Mouse (Mus musculus) left cerebral cortex, postnatal 10 days (tissue): ENCODE results near the gene Taar2. TPM values are rescaled to one million over a fixed set of nuclear protein-coding genes. Genes with fewer than 3 reads are reported as not detected.

Experiments used
- DNase-seq, 2 experiments: peaks; one replicate each; pipeline ENCODE4 v3.0.0; 2021 to 2022; ENCODE audit warnings: low spot score in 2 of 2, mixed read lengths in 1 of 2; ENCODE audit errors: extremely low spot score in 1 of 2
- intact Hi-C: fragments of 180-260 bp; cut with DNase I; formaldehyde crosslinking; loops from one replicate; pipeline ENCODE4 v1.15.1; 2025
- total RNA-seq, 2 experiments: library from RNA; stranded (reverse); gene quantifications; 2 replicates each; pipeline ENCODE4 v1.2.3; 2021

Gene Taar2
- total RNA-seq, 2 experiments from 2014 or later: not detected

DNA sequence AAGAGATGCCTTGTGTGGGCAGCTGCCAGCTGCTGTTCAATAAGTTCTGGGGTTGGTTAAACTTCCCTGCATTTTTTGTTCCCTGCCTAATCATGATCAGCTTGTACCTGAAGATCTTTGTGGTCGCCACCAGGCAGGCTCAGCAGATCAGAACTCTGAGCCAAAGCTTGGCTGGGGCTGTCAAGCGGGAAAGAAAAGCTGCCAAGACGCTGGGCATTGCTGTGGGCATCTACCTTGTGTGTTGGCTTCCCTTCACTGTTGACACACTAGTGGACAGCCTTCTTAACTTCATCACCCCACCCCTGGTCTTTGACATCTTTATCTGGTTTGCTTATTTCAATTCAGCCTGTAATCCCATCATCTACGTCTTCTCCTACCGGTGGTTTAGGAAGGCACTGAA is 32.9 kb downstream of the Taar2 start:
- intact Hi-C loops: no loop called here
- DNase-seq: no peak

DNA sequence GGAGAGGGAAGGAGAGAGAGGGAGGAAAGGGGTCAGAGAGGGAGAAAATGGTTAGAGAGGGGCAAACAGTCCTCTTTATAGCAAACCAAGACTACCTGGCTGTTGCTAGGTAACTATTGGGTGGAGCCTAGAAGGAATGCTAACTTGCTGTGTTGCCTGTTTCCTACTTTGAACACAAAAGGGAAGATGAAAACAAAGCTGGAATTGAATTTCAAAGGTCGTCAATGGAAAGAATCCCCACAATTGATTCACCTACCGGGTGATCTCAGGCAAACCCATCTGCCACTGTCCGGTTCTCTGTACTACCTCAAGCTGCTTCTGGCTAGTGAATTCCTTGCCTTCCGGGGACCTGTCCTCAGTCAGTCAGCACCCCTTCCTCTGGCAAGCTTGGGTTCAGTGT is 39.6 kb downstream of the Taar2 start:
- intact Hi-C loops: loop anchor here (5.0 kb wide), 3 partner anchors 104 to 161 kb away; no protein-coding TSS in a partner anchor
- DNase-seq: no peak

DNA sequence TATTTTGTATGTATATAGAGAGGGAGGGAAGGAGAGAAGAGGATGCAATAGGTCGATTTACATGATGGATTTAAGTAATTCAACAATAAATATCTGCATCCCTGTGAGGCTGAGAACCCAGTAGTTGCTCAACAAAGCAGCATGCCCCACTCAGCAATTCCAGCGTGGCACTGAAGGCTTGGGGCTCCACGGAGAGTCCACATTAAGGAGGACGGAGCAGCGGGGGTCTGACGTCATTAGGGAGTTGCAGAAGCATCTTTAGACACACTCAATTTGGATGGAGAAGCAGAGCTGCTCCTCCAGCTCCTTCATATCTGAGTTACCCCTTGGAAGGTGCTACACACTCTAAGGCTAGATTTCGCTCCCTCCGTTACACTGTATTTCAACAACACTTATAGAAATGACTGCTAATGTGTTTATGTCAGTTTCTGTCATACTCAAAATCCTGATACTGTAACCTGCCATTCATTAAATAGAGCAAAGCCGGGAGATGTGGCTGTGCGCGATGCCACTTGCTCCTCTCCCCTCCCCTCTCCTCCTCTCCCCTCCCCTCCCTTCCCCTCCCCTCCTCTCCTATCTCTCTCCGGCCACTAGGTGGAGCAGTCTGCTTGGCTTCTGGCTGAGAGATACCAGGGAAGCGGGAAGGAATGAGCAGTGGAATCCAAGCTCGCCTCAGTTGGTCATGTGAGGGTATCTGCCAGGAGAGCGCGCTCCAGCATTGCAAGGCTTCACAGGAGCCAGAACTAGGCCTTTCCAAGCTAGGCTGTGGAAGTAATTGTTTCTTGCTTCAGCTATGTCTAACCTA is 40.7 kb downstream of the Taar2 start:
- intact Hi-C loops: loop anchor here (5.0 kb wide), 3 partner anchors 103 to 162 kb away; no protein-coding TSS in a partner anchor
- DNase-seq: peak; percentile 57 to 81

DNA sequence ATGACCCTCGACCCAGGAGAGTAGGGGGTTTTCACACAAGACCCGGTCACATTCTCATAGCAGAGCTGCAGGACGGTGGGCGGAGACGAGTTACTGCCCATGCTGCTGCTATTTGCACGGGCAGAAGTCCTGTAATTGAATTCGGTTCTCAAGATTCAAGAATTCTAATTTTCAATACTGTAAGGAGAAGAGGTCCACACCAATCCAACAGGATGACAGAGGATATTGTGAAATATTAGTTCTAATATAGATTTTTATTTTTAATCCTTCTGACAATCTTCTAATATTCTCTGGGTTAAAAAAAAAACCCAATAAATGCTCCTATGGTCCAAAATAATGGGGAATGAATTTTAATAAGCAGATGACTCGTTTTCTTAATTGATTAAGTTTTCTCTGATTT is 47.2 kb downstream of the Taar2 start, which contains the start of gene Taar6:
Taar6 (minus strand) TSS at position 101 of the 400 bp plus-strand sequence.
- no peak for DNase-seq
- intact Hi-C loops: no loop called here

DNA sequence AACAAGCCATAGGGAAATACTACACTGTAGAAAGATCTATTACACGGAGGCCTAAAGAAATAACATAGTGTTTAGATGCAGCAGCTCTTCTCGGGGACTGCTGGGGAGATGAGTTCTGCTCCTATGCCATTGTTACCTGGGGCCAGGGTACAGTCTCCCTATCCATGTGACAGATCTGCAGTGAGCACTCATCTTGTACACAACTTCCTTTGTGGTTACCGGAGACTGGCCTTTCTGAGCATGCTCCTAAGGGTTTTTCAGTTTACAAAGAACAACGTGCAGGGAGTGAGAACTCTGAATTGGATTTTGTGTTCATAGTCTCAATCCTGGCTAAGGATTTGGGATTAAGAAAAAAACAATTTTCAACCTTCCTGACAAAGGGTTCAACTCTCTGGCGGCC is 48.0 kb downstream of the Taar2 start:
- no peak for DNase-seq
- intact Hi-C loops: no loop called here

Other genes with a start within 250 kb of the Taar2 start
- 100 to 1,000 TPM; 259 to 319 TPM for gene Rps12, start 151.3 kb upstream of the Taar2 start, total RNA-seq
- 10 to 100 TPM; 24.4 to 26.0 TPM for gene Slc18b1, start 141.6 kb upstream of the Taar2 start, total RNA-seq
- gene Vnn3, start 87.1 kb upstream of the Taar2 start, total RNA-seq: not detected
- under 1 TPM; 0.36 to 0.69 TPM for gene Vnn1, start 43.9 kb upstream of the Taar2 start, total RNA-seq
- gene Taar1, start 18.2 kb upstream of the Taar2 start, total RNA-seq: not detected
- gene Taar3, start 11.0 kb downstream of the Taar2 start, total RNA-seq: under 1 TPM in 1 of 2 experiments, not detected in 1; 0.34 TPM
- gene Taar4, start 21.9 kb downstream of the Taar2 start, total RNA-seq: not detected
- not detected for gene Taar5, start 32.1 kb downstream of the Taar2 start, total RNA-seq
- not detected for gene Taar6, start 47.1 kb downstream of the Taar2 start, total RNA-seq
- gene Taar7a, start 54.9 kb downstream of the Taar2 start, total RNA-seq: not detected
- not detected for gene Taar7b, start 61.4 kb downstream of the Taar2 start, total RNA-seq
- gene Taar7d, start 88.7 kb downstream of the Taar2 start, total RNA-seq: not detected
- not detected for gene Taar7e, start 99.0 kb downstream of the Taar2 start, total RNA-seq
- gene Taar7f, start 110.9 kb downstream of the Taar2 start, total RNA-seq: not detected
- not detected for gene Taar8a, start 137.9 kb downstream of the Taar2 start, total RNA-seq
- gene Taar8b, start 153.7 kb downstream of the Taar2 start, total RNA-seq: not detected
- not detected for gene Taar8c, start 163.3 kb downstream of the Taar2 start, total RNA-seq
- not detected for gene Taar9, start 171.0 kb downstream of the Taar2 start, total RNA-seq
- 100 to 1,000 TPM; 190 to 199 TPM for gene Stx7, start 210.7 kb downstream of the Taar2 start, total RNA-seq